ENCODE assay signal across 21 mouse cellular contexts in the genomic region with DNA sequence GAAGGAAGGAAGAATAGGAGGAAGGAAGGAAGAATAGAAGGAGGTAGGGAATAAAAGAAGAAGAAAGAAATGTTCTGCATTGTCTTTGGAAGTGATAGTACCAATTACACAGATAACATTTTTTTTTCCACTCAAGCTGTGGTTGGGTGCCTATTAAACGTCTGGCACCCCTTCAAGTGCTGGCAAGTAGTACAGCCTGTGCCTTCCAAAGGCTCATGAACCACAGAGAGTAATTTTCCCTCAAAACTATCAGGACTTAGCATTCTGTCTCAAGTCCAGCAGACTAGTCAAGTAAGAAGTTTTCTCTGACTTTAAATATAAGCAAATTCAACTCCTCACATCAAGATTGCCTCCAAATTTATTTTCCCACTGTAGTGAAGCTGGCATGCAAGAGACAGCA.
DNase-seq lines count a peak whose midpoint lies in the region; ATAC-seq and TF ChIP-seq lines count a peak whose summit lies in the region.
"Had no signal": no experiment of that assay in that cellular context is flagged by ENCODE, and none has a peak within 500 bp of the region (broad histone marks: within the 10 kb centered on the region; RNA-seq: fewer than 3 reads in every experiment).

No protein-coding gene starts in this region.

- TF ChIP-seq POLR2A in brain, embryonic 14.5 days (IDR thresholded peaks at IDR 0.05; ENCODE audit: borderline replicate concordance, extremely low read depth, insufficient read depth, insufficient read length, poor library complexity, severe bottlenecking): no peak

- H3K36me3 ChIP-seq in hindbrain, postnatal 0 days (ENCODE audit: insufficient read depth, low read length): no peaks in the 10 kb centered on the region
- no peaks in the 10 kb centered on the region for H3K36me3 ChIP-seq in hindbrain, embryonic 14.5 days (replicated peaks; ENCODE audit: control insufficient read depth, insufficient read depth)
- H3K36me3 ChIP-seq: embryonic facial prominence, embryonic 15.5 days; forebrain, embryonic 15.5 days had no signal

- no peaks in the 10 kb centered on the region for H3K4me1 ChIP-seq in hindbrain, postnatal 0 days (ENCODE audit: insufficient read depth, low read length)
- no peaks in the 10 kb centered on the region for H3K4me1 ChIP-seq in hindbrain, embryonic 14.5 days (replicated peaks; ENCODE audit: control insufficient read depth, insufficient read depth, low read length)
- H3K4me1 ChIP-seq: embryonic facial prominence, embryonic 15.5 days; forebrain, embryonic 15.5 days had no signal

- 39% methylated on average over 1 of the region's 1 CpGs for WGBS in hindbrain, postnatal 0 days
- 67% methylated on average over 1 of the region's 1 CpGs for whole genome bisulfite sequencing in hindbrain, embryonic 14.5 days

- H3K4me3 ChIP-seq in hindbrain, postnatal 0 days (ENCODE audit: low read length): no peak overlapping the region
- no peak overlapping the region for H3K4me3 ChIP-seq in hindbrain, embryonic 14.5 days (replicated peaks; ENCODE audit: low read length)
- H3K4me3 ChIP-seq: embryonic facial prominence, embryonic 15.5 days; forebrain, embryonic 15.5 days; heart, adult 2 months had no signal

- H3K9me3 ChIP-seq in hindbrain, postnatal 0 days (ENCODE audit: low read length): no peaks in the 10 kb centered on the region
- no peaks in the 10 kb centered on the region for H3K9me3 ChIP-seq in hindbrain, embryonic 14.5 days (ENCODE audit: control insufficient read depth, low read length)
- H3K9me3 ChIP-seq: embryonic facial prominence, embryonic 15.5 days; forebrain, embryonic 15.5 days had no signal

- ATAC-seq in hindbrain, postnatal 0 days: no peak
- ATAC-seq in hindbrain, embryonic 14.5 days (ENCODE audit: low FRiP score): no peak
- ATAC-seq in erythroid progenitor cell, adult 5-6 weeks (replicated peaks; ENCODE audit: low FRiP score, poor library complexity, severe bottlenecking): no peak
- ATAC-seq: activated CD4-positive, CD25-positive, alpha-beta regulatory T cell, adult 4 months; forebrain, embryonic 15.5 days; Patski had no signal

- H3K9ac ChIP-seq in hindbrain, postnatal 0 days (replicated peaks; ENCODE audit: low read length): no peak overlapping the region
- H3K9ac ChIP-seq in hindbrain, embryonic 14.5 days: no peak overlapping the region
- H3K9ac ChIP-seq: embryonic facial prominence, embryonic 15.5 days; forebrain, embryonic 15.5 days had no signal

- no peak overlapping the region for H3K27ac ChIP-seq in hindbrain, postnatal 0 days
- no peak overlapping the region for H3K27ac ChIP-seq in hindbrain, embryonic 14.5 days
- H3K27ac ChIP-seq: embryonic facial prominence, embryonic 15.5 days; forebrain, embryonic 15.5 days; heart, adult 2 months had no signal

- no peak for TF ChIP-seq CTCF in hindbrain, postnatal 0 days (IDR thresholded peaks at IDR 0.05; ENCODE audit: low read depth)
- no peak for TF ChIP-seq CTCF in brain, embryonic 14.5 days (IDR thresholded peaks at IDR 0.05; ENCODE audit: borderline replicate concordance, extremely low read depth, insufficient read depth, insufficient read length)

- no peak overlapping the region for H3K4me2 ChIP-seq in hindbrain, postnatal 0 days (ENCODE audit: low read depth, low read length)
- H3K4me2 ChIP-seq in hindbrain, embryonic 14.5 days (replicated peaks): no peak overlapping the region
- H3K4me2 ChIP-seq: embryonic facial prominence, embryonic 15.5 days; forebrain, embryonic 15.5 days had no signal

- DNase-seq in cerebellum, postnatal 10 days: peak; percentile 36 to 65
- no peak for DNase-seq in cerebellum, adult 8-10 months
- DNase-seq in hindbrain, postnatal 0 days (ENCODE audit: low spot score): peak; percentile 28
- DNase-seq in hindbrain, embryonic 14.5 days (ENCODE audit: low spot score): no peak
- DNase-seq in lung, postnatal 36 days: peak; percentile 16
- no peak for DNase-seq in lung, adult 18-20 months
- peak; percentile 55 for DNase-seq in brain, embryonic 14.5 days (ENCODE audit: low read depth)
- DNase-seq: B cell, adult 2 months; cerebellum, adult 9-10 months; embryo, embryonic 11 days; kidney, postnatal 14 days; liver; lung, adult 2 months; midbrain, embryonic 14.5 days; spleen, adult 18-20 months had no signal

- H3K27me3 ChIP-seq in hindbrain, postnatal 0 days (ENCODE audit: insufficient read depth, low read length): no peaks in the 10 kb centered on the region
- no peaks in the 10 kb centered on the region for H3K27me3 ChIP-seq in hindbrain, embryonic 14.5 days (ENCODE audit: control insufficient read depth, insufficient read depth, low read length)
- H3K27me3 ChIP-seq: embryonic facial prominence, embryonic 15.5 days; forebrain, embryonic 15.5 days; Patski had no signal

Comparison
In these comparisons a context has a peak if more than half of its experiments do, and no peak if none do; other contexts are left out.
1. DNase-seq: peak in cerebellum, postnatal 10 days (2 of 2), hindbrain, postnatal 0 days (single experiment), lung, postnatal 36 days (single experiment) and brain, embryonic 14.5 days (single experiment); none in cerebellum, adult 8-10 months (single experiment), hindbrain, embryonic 14.5 days (single experiment) and lung, adult 18-20 months (0 of 2).